Comparison of ENCODE assay signal across 8 mouse cellular contexts in genomic region chr2:130424126-130424853, GRCm38 (mm10). TPM values are rescaled to one million over a fixed set of nuclear protein-coding genes. Genes with fewer than 3 reads are reported as not detected.
DNase-seq lines count a peak whose midpoint lies in the region; ATAC-seq lines count a peak whose summit lies in the region.

Vps16 (plus strand) TSS chr2:130424339.
Pced1a (minus strand) TSS chr2:130424701.

- DNase-seq in adipocyte (ENCODE audit: low spot score) = peak; percentile 92
- DNase-seq in embryo, embryonic 10 days (ENCODE audit: low spot score) = peak; percentile 96
- DNase-seq in gastrocnemius, postnatal 10 days = peak; percentile 95
- DNase-seq in induced T-regulatory cell, adult 2 months (ENCODE audit: low read depth) = peak; percentile 95
- DNase-seq in left cerebral cortex, adult 9 months (ENCODE audit: low spot score in 2 of 2) = peak; percentile 75 to 92
- DNase-seq in right cerebral cortex, postnatal 14 days = peak; percentile 90
- DNase-seq in urinary bladder, postnatal 4 days (ENCODE audit: low spot score in 2 of 2) = peak; percentile 89 to 93

- peak; percentile 71 for ATAC-seq in megakaryocyte progenitor cell, adult 5-6 weeks (replicated peaks; ENCODE audit: poor library complexity)

RNA-seq across cellular contexts. Expression of gene Vps16, which starts in this region (rescaled TPM):
- 10 to 100 TPM; 23.0 to 25.9 TPM for total RNA-seq in gastrocnemius, postnatal 10 days (2021)
- total RNA-seq in megakaryocyte progenitor cell, adult 5-6 weeks (2015) = 102 and 115 TPM in 2 replicates
- 124 and 152 TPM in 2 replicates for total RNA-seq in megakaryocyte progenitor cell, adult 5-6 weeks (2017)

RNA-seq across cellular contexts. Expression of gene Pced1a, which starts in this region (rescaled TPM):
- 1 to 10 TPM; 4.7 to 7.7 TPM for total RNA-seq in gastrocnemius, postnatal 10 days (2021)
- 10.3 and 15.5 TPM in 2 replicates for total RNA-seq in megakaryocyte progenitor cell, adult 5-6 weeks (2015)
- total RNA-seq in megakaryocyte progenitor cell, adult 5-6 weeks (2017) = 11.7 and 13.6 TPM in 2 replicates

Comparison
In these comparisons a context has a peak if more than half of its experiments do, and no peak if none do; other contexts are left out.
1. Peak in every context shown above with its lines: DNase-seq and ATAC-seq.